Mouse (Mus musculus) embryonic fibroblast, embryonic 13.5 days (primary cell): ENCODE data around the gene Lrrc32.

Experiments
- CTCF ChIP-seq: IDR thresholded peaks from 2 replicates; pipeline ENCODE4 v1.5.1; 2011; ENCODE audit warnings: mild to moderate bottlenecking, control low read depth, low read length, moderate library complexity, borderline replicate concordance; ENCODE audit not compliant: insufficient read depth
- POLR2A ChIP-seq: IDR thresholded peaks from 2 replicates; pipeline ENCODE4 v1.6.1; 2011; ENCODE audit warnings: low read depth, mild to moderate bottlenecking, control low read depth, low read length, moderate library complexity

- TF ChIP-seq POLR2A (no peak), CTCF (no peak)
These were observed 42.2 kb upstream of the Lrrc32 start for GRCm38 (mm10) chr7:98446873-98447272.
